9 mouse cellular contexts compared by ENCODE assay signal in the genomic region with DNA sequence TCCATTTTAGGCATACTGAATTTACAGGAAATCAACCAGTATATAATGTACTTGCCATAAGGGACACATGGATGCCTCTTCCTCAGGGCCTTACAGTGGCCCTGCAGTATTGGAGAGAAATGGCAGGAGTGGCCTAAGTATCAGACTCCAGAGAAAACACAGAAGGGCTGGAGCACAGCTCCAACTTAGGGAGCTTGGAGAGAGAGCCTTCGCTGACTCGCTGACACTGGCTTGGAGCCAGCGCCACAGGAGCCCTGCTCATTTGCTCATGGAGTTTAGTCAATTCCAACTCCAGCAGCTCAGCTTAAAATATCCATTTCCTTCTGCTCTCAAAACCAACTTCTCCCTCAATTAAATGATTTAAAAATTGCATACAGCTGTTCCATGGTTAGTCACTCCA. TPM values are rescaled to one million over a fixed set of nuclear protein-coding genes. Genes with fewer than 3 reads are reported as not detected.
A peak's percentile ranks its signal among the peaks of the same experiment; 100 is the strongest.
DNase-seq lines count a peak whose midpoint lies in the region; ATAC-seq and TF ChIP-seq lines count a peak whose summit lies in the region.
"Had no signal": no experiment of that assay in that cellular context is flagged by ENCODE, and none has a peak within 500 bp of the region (broad histone marks: within the 10 kb centered on the region; RNA-seq: fewer than 3 reads in every experiment).

No protein-coding gene starts in this region.

- no peak for ATAC-seq in intestine, embryonic 14.5 days (replicated peaks; ENCODE audit: low FRiP score, low TSS enrichment, low read depth)
- ATAC-seq in intestine, postnatal 0 days: no peak
- peak; percentile 56; the same call in 1 of the 2 replicates for ATAC-seq in intestine, embryonic 15.5 days
- ATAC-seq in granulocyte monocyte progenitor cell, adult 5-6 weeks (replicated peaks; ENCODE audit: poor library complexity, severe bottlenecking): no peak
- ATAC-seq: Patski had no signal

- H3K4me1 ChIP-seq in intestine, embryonic 14.5 days (replicated peaks; ENCODE audit: control insufficient read depth, insufficient read depth, low read length): 0 out of 2 replicates have a peak, but pooled peaks cover 9% of the 10 kb centered on the region
- H3K4me1 ChIP-seq in intestine, postnatal 0 days (replicated peaks; ENCODE audit: control insufficient read depth, insufficient read depth, low read length): no peaks in the 10 kb centered on the region
- 0 out of 2 replicates have a peak, but pooled peaks cover 2% of the 10 kb centered on the region for H3K4me1 ChIP-seq in intestine, embryonic 15.5 days (replicated peaks)

- no peak overlapping the region for H3K27ac ChIP-seq in intestine, embryonic 14.5 days (ENCODE audit: low read depth)
- H3K27ac ChIP-seq in intestine, postnatal 0 days (ENCODE audit: low read depth, low read length): no peak overlapping the region
- no peak overlapping the region for H3K27ac ChIP-seq in intestine, embryonic 15.5 days

- no peak overlapping the region for H3K4me3 ChIP-seq in intestine, embryonic 14.5 days (ENCODE audit: low read depth, low read length)
- no peak overlapping the region for H3K4me3 ChIP-seq in intestine, postnatal 0 days (ENCODE audit: low read depth, low read length)
- no peak overlapping the region for H3K4me3 ChIP-seq in intestine, embryonic 15.5 days (replicated peaks)

- H3K4me2 ChIP-seq in intestine, embryonic 14.5 days (ENCODE audit: low read length): no peak overlapping the region
- H3K4me2 ChIP-seq in intestine, postnatal 0 days (replicated peaks; ENCODE audit: low read depth): no peak overlapping the region
- H3K4me2 ChIP-seq in intestine, embryonic 15.5 days (replicated peaks): no peak overlapping the region

- 36% methylated on average over 3 of the region's 3 CpGs for WGBS in intestine, embryonic 14.5 days
- 57% methylated on average over 3 of the region's 3 CpGs for WGBS in intestine, postnatal 0 days
- WGBS in intestine, embryonic 15.5 days: 36% methylated on average over 3 of the region's 3 CpGs

- H3K27me3 ChIP-seq in intestine, embryonic 14.5 days (replicated peaks; ENCODE audit: control insufficient read depth, insufficient read depth, low read length): no peaks in the 10 kb centered on the region
- no peaks in the 10 kb centered on the region for H3K27me3 ChIP-seq in intestine, postnatal 0 days (replicated peaks; ENCODE audit: control insufficient read depth, insufficient read depth, low read length)
- H3K27me3 ChIP-seq in intestine, embryonic 15.5 days (replicated peaks): no peaks in the 10 kb centered on the region
- H3K27me3 ChIP-seq: Patski had no signal

- no peaks in the 10 kb centered on the region for H3K9me3 ChIP-seq in intestine, embryonic 14.5 days (ENCODE audit: control insufficient read depth, low read length)
- no peaks in the 10 kb centered on the region for H3K9me3 ChIP-seq in intestine, postnatal 0 days (ENCODE audit: control insufficient read depth)
- H3K9me3 ChIP-seq in intestine, embryonic 15.5 days: no peaks in the 10 kb centered on the region

- no peak for TF ChIP-seq CTCF in intestine, postnatal 0 days (IDR thresholded peaks at IDR 0.05; ENCODE audit: low read depth)

- H3K36me3 ChIP-seq in intestine, embryonic 14.5 days (ENCODE audit: control insufficient read depth, insufficient read depth, low read length): peaks cover 42% of the 10 kb centered on the region
- peaks cover 46% of the 10 kb centered on the region for H3K36me3 ChIP-seq in intestine, postnatal 0 days (ENCODE audit: control insufficient read depth, insufficient read depth)
- H3K36me3 ChIP-seq in intestine, embryonic 15.5 days: peaks cover 12% of the 10 kb centered on the region; the same call in 1 of the 2 replicates

- H3K9ac ChIP-seq in intestine, embryonic 14.5 days (ENCODE audit: low read length): no peak overlapping the region
- H3K9ac ChIP-seq in intestine, postnatal 0 days (ENCODE audit: low read depth, low read length): no peak overlapping the region
- H3K9ac ChIP-seq in intestine, embryonic 15.5 days: no peak overlapping the region

- peak; percentile 57 for DNase-seq in intestine, embryonic 14.5 days (ENCODE audit: low spot score)
- peak; percentile 65 for DNase-seq in adipocyte (ENCODE audit: low spot score)
- DNase-seq in cerebellum, adult 9-11 months: peak; percentile 50
- peak; percentile 67 for DNase-seq in skeletal muscle tissue, adult 2 months (ENCODE audit: low read depth, low spot score)
- no peak for DNase-seq in frontal cortex, postnatal 25 days (ENCODE audit: low spot score in 2 of 2)

RNA-seq across cellular contexts. Expression of a gene that starts 22.6 kb away (rescaled TPM):
- polyA plus RNA-seq in intestine, embryonic 14.5 days (2014; fragmentation: Nextera tagmentation; extraction: Ambion mirVana): 40.8 and 41.2 TPM in 2 replicates
- polyA plus RNA-seq in intestine, postnatal 0 days (2015; fragmentation: Nextera tagmentation; extraction: Ambion mirVana): 31.0 and 33.5 TPM in 2 replicates
- polyA plus RNA-seq in intestine, embryonic 15.5 days (2015; fragmentation: Nextera tagmentation; extraction: Ambion mirVana): 39.8 and 41.8 TPM in 2 replicates
- 19.0 and 33.8 TPM in 2 replicates for total RNA-seq in granulocyte monocyte progenitor cell, adult 5-6 weeks (2014; fragmentation: Nextera tagmentation)
- total RNA-seq in granulocyte monocyte progenitor cell, adult 5-6 weeks (2017): 40.7 and 47.4 TPM in 2 replicates

RNA-seq across cellular contexts. Expression of a gene that starts 41.4 kb away (rescaled TPM):
- 7.8 and 10.3 TPM in 2 replicates for polyA plus RNA-seq in intestine, embryonic 14.5 days (2014; fragmentation: Nextera tagmentation; extraction: Ambion mirVana)
- 26.9 and 29.9 TPM in 2 replicates for polyA plus RNA-seq in intestine, postnatal 0 days (2015; fragmentation: Nextera tagmentation; extraction: Ambion mirVana)
- polyA plus RNA-seq in intestine, embryonic 15.5 days (2015; fragmentation: Nextera tagmentation; extraction: Ambion mirVana): 12.7 and 18.3 TPM in 2 replicates
- not detected in 2 replicates for total RNA-seq in granulocyte monocyte progenitor cell, adult 5-6 weeks (2014; fragmentation: Nextera tagmentation)
- total RNA-seq in granulocyte monocyte progenitor cell, adult 5-6 weeks (2017): not detected in 2 replicates
- polyA plus RNA-seq: Patski had no signal

RNA-seq across cellular contexts. Expression of a gene that starts 53.6 kb away (rescaled TPM):
- 1.3 and 1.9 TPM in 2 replicates for polyA plus RNA-seq in intestine, embryonic 14.5 days (2014; fragmentation: Nextera tagmentation; extraction: Ambion mirVana)
- polyA plus RNA-seq in intestine, postnatal 0 days (2015; fragmentation: Nextera tagmentation; extraction: Ambion mirVana): 7.0 and 7.4 TPM in 2 replicates
- polyA plus RNA-seq in intestine, embryonic 15.5 days (2015; fragmentation: Nextera tagmentation; extraction: Ambion mirVana): 4.1 and 4.8 TPM in 2 replicates
- 3.5 and 6.2 TPM in 2 replicates for total RNA-seq in granulocyte monocyte progenitor cell, adult 5-6 weeks (2014; fragmentation: Nextera tagmentation)
- total RNA-seq in granulocyte monocyte progenitor cell, adult 5-6 weeks (2017): 1.4 and 2.1 TPM in 2 replicates

Comparison
In these comparisons a context has a peak if more than half of its experiments do, and no peak if none do; other contexts are left out.
1. DNase-seq: peak in intestine, embryonic 14.5 days (single experiment), adipocyte (single experiment), cerebellum, adult 9-11 months (single experiment) and skeletal muscle tissue, adult 2 months (single experiment); none in frontal cortex, postnatal 25 days (0 of 2).